Mouse (Mus musculus) G1E (cell line): ENCODE data around the gene Idi1.
"Not testable (repeated sequence)": the region's sequence is repeated elsewhere in the genome, so short reads cannot be mapped to it uniquely, and the experiment has no call there.

Experiments
- CTCF ChIP-seq: IDR thresholded peaks from 2 replicates; pipeline ENCODE4 v1.5.1; 2012; ENCODE audit warnings: low read depth, low read length, inconsistent platforms, mixed read lengths
- GATA1 ChIP-seq: IDR thresholded peaks from 2 replicates; pipeline ENCODE4 v1.6.1; 2012; ENCODE audit warnings: borderline replicate concordance, low read length, inconsistent platforms, mixed read lengths
- POLR2AphosphoS5 ChIP-seq: IDR thresholded peaks from 2 replicates; pipeline ENCODE4 v1.6.1; 2012; ENCODE audit warnings: low read depth, low read length, inconsistent platforms; ENCODE audit not compliant: insufficient replicate concordance
- TAL1 ChIP-seq: conservative IDR thresholded peaks from 2 replicates; pipeline ENCODE4 v1.6.1; 2012; ENCODE audit warnings: low read depth, low read length, inconsistent platforms, mixed read lengths

DNA sequence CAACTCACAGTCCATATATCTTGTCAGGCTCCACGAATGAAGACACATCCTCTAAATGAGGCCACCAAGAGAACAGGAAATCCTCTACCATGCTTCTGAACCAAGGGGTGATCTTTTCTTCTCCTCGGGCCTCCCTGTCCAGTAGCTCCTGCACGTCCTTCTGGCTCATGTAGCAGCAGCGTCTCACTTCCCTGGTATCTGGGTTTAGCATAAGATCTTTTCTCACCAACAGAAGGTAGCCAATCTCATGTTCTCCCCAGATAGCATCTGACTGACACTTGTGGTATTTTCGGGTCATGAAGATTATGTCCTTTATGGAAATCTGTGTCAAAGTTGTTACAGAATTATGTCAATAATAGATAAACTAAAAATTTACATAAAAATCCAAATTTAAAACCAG is 56.4 kb downstream of the Idi1 start:
- TF ChIP-seq CTCF, GATA1, TAL1, POLR2AphosphoS5: not testable (repeated sequence)
